Mouse (Mus musculus) neural tube, embryonic 14.5 days (tissue): ENCODE results near the gene Amfr. TPM values are rescaled to one million over a fixed set of nuclear protein-coding genes. Genes with fewer than 3 reads are reported as not detected.

Experiments
- ATAC-seq: fragments of 200-750 bp; cut with Nextera tagmentation; 2 replicates; pipeline ENCODE4 v1.8.0; 2017; ENCODE audit warnings: low read depth, mild to moderate bottlenecking, moderate TSS enrichment, moderate library complexity
- H3K27ac ChIP-seq: fragments of 300-500 bp; sonication (generic); 2 replicates; pipeline ENCODE4 v1.5.1; 2014; ENCODE audit warnings: low read depth, mild to moderate bottlenecking, control low read depth, low read length, moderate library complexity, mixed read lengths
- H3K27me3 ChIP-seq: fragments of 300-500 bp; sonication (generic); 2 replicates; pipeline ENCODE4 v1.6.1; 2014; ENCODE audit warnings: low read length; ENCODE audit not compliant: control insufficient read depth, insufficient read depth
- H3K36me3 ChIP-seq: fragments of 300-500 bp; sonication (generic); 2 replicates; pipeline ENCODE4 v1.6.1; 2014; ENCODE audit warnings: low read length, mixed read lengths; ENCODE audit not compliant: control insufficient read depth, insufficient read depth
- H3K4me1 ChIP-seq: fragments of 300-500 bp; sonication (generic); 2 replicates; pipeline ENCODE4 v1.6.1; 2014; ENCODE audit warnings: low read length; ENCODE audit not compliant: control insufficient read depth, insufficient read depth
- H3K4me2 ChIP-seq: fragments of 300-500 bp; sonication (generic); 2 replicates; pipeline ENCODE4 v1.6.1; 2014; ENCODE audit warnings: mild to moderate bottlenecking, low read depth, low read length, control low read depth
- H3K4me3 ChIP-seq: fragments of 300-500 bp; sonication (generic); 2 replicates; pipeline ENCODE4 v1.5.1; 2014; ENCODE audit warnings: low read depth, low read length, control low read depth, mixed read lengths
- H3K9ac ChIP-seq: fragments of 300-500 bp; sonication (generic); replicated peaks from 2 replicates; pipeline ENCODE4 v1.6.1; 2014; ENCODE audit warnings: low read depth, mild to moderate bottlenecking, control low read depth, low read length, mixed read lengths
- H3K9me3 ChIP-seq: fragments of 300-500 bp; sonication (generic); 2 replicates; pipeline ENCODE4 v1.6.1; 2016; ENCODE audit warnings: low read length; ENCODE audit not compliant: control insufficient read depth
- WGBS: fragments of 180-500 bp; shearing (Covaris S2); extraction: QIAGEN DNeasy Blood & Tissue Kit; methylation state at CpG from one replicate; pipeline ENCODE4 v1.1.7; 2014; 5-methylcytosine and 5-hydroxymethylcytosine counted together
- polyA plus RNA-seq: library from polyadenylated mRNA; unstranded; fragments of >200 nt; fragmentation: Nextera tagmentation; extraction: Ambion mirVana; gene quantifications from 2 replicates; pipeline ENCODE4 v1.2.1, GENCODE M21; 2014

The Amfr gene
- polyA plus RNA-seq, 1 experiment from 2014 or later, result 76.7 TPM

DNA sequence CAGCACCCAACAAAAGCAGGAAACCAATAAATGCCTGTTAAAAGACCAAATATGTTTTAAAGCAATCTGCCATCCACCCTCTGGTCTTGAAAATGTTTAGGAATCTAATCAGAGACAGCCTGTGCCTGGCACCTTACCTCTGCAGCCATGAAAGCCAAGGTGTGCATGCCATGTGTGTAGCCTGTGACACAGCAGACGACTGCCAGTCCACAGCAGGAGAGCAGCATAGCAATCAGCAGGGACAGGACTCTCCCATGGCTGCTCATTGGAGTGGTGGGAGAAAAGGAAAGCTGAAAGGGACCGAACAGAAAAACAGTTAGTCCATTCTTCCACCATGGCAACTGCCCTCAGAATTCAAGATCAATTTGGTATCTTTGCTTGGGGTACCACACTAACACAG is 13.7 kb downstream of the Amfr start:
- H3K9me3 ChIP-seq, result no peaks in the 10 kb centered on the region
- H3K36me3 ChIP-seq, result peaks cover 27% of the 10 kb centered on the region
- no peak overlapping the region for H3K4me3 ChIP-seq
- no peaks in the 10 kb centered on the region for H3K27me3 ChIP-seq
- ATAC-seq, result no peak
- H3K9ac ChIP-seq, result no peak overlapping the region
- WGBS, result 92% methylated on average over 2 of the region's 2 CpGs
- no peak overlapping the region for H3K27ac ChIP-seq
- H3K4me2 ChIP-seq, result no peak overlapping the region
- H3K4me1 ChIP-seq, result no peaks in the 10 kb centered on the region

DNA sequence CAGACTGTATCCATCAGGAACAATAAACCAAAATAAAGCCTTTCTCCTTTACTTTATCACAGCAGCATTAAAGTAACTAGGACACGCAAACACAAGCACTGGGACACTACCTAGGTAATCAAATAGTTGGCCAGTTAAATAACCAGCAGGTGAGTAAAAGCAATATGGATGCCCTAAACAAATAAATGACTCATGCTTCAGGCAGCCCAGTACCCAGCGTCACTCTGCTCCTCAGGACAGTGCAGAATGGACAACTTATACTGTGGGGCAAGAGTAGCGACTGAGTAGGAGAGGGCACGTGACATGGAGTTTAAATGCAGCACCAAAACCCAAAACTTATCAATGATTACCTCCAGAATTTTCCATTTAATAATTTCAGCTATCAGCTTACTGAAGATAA is 22.9 kb downstream of the Amfr start:
- Histone ChIP-seq H3K27ac (no peak overlapping the region), H3K4me3 (no peak overlapping the region), H3K9ac (no peak overlapping the region), H3K27me3 (no peaks in the 10 kb centered on the region), H3K4me1 (no peaks in the 10 kb centered on the region), H3K36me3 (peaks cover 18% of the 10 kb centered on the region), H3K4me2 (no peak overlapping the region), H3K9me3 (no peaks in the 10 kb centered on the region)
- no peak for ATAC-seq
- WGBS, result 98% methylated on average over 4 of the region's 4 CpGs

DNA sequence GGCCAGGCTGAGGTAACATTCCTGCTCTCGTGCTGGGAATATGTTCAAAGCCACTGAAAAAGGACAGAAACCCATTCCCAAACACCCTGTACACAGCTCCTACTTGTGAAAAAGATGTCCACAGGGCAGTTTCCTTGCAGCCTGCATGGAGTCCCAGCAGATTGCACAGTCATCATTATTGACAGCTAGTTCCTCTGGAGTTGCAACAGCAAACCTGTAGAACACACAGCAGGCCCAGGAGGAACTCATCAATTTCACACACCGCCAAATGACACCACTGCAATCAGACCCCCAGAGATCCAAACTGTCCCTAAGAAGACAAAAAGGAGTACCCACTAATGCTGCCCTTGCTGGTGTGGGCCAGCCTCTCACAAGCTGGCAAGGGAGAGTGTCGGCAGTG is 27.9 kb downstream of the Amfr start:
- WGBS, result 91% methylated on average over 3 of the region's 3 CpGs
- H3K36me3 ChIP-seq, result peaks cover 44% of the 10 kb centered on the region

DNA sequence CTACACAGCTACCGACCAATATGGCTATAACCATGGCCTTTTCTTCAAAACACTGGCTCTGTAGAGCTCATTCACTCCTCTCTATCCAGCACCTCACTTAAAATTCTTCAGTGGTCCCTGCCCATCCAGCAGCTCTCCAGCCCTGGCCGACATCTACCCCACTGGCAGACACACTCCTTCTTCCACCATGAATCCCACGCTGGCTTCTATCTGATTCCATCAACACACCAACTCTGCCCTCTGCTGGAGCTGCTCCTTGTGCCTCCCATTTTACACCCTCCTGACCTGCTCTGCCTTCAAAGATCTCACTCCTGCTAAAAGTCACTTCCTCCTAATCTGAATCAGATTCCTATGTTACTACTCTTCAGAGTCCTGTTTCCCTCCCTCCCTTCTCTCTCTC is 28.8 kb downstream of the Amfr start:
- no peak overlapping the region for H3K27ac ChIP-seq
- ATAC-seq, result no peak
- no peak overlapping the region for H3K4me3 ChIP-seq
- no peaks in the 10 kb centered on the region for H3K9me3 ChIP-seq
- H3K27me3 ChIP-seq, result no peaks in the 10 kb centered on the region
- no peaks in the 10 kb centered on the region for H3K4me1 ChIP-seq
- no peak overlapping the region for H3K9ac ChIP-seq
- no peak overlapping the region for H3K4me2 ChIP-seq
- peaks cover 44% of the 10 kb centered on the region for H3K36me3 ChIP-seq
- WGBS, result 77% methylated on average over 3 of the region's 3 CpGs

More for the DNA sequence above, 27.9 kb downstream of the Amfr start:
- Histone ChIP-seq H3K4me1 (no peaks in the 10 kb centered on the region), H3K27ac (no peak overlapping the region), H3K9ac (no peak overlapping the region), H3K4me2 (no peak overlapping the region), H3K27me3 (no peaks in the 10 kb centered on the region), H3K9me3 (no peaks in the 10 kb centered on the region), H3K4me3 (no peak overlapping the region)
- ATAC-seq, result no peak

DNA sequence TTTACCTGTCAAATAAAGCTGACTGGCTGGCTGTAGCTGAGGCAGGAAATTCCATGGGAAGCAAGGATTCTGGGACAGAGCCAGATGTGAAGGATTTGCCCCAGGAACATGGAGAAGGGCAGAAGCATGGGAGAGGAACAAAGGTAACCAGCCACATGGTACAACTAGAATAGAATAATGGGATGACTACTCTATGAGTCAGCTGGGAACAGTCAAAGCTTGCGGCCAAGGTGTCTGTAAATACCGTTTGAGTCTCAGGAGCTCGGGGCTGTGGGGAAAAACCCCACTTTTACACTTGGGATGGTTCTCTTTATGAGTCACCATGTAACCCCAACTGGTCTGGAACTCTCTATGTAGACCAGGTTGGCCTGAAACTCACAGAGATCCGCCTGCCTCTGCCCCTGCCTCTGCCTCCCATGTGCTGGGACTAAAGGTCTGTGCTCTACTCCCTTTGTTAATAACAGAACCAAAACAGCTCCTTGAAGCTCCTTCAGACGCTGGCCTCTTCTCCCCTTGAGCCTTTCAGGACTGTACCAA is 30.9 kb downstream of the Amfr start:
- no peak overlapping the region for H3K9ac ChIP-seq
- no peak overlapping the region for H3K27ac ChIP-seq
- WGBS, result 96% methylated on average over 5 of the region's 5 CpGs
- H3K36me3 ChIP-seq, result peaks cover 38% of the 10 kb centered on the region
- H3K4me2 ChIP-seq, result no peak overlapping the region
- H3K4me3 ChIP-seq, result no peak overlapping the region
- no peak for ATAC-seq
- H3K4me1 ChIP-seq, result no peaks in the 10 kb centered on the region
- no peaks in the 10 kb centered on the region for H3K27me3 ChIP-seq
- no peaks in the 10 kb centered on the region for H3K9me3 ChIP-seq

DNA sequence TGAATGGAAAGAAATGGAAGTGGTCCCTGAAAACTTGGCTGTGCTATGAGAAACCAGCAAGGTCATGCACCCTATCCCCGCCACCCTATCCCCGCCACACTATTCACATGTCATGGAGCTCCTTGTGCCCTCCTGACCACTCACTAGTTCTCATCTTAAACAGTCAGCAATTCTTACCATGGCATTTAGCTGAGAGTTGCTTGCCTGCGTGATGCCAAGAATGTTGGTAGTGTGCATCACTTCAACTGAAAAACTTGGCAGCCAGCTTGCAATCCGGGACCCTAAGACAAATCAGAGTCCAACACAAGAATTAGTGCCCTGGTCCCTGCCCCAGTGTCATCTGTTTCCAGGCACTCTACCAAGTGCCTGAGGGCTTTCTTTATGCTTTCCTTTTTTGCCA is 32.5 kb downstream of the Amfr start:
- Histone ChIP-seq H3K4me2 (no peak overlapping the region), H3K27me3 (no peaks in the 10 kb centered on the region), H3K4me3 (no peak overlapping the region), H3K36me3 (peaks cover 36% of the 10 kb centered on the region), H3K4me1 (no peaks in the 10 kb centered on the region), H3K27ac (no peak overlapping the region), H3K9me3 (no peaks in the 10 kb centered on the region), H3K9ac (no peak overlapping the region)
- WGBS, result 89% methylated on average over 4 of the region's 4 CpGs
- ATAC-seq, result no peak

DNA sequence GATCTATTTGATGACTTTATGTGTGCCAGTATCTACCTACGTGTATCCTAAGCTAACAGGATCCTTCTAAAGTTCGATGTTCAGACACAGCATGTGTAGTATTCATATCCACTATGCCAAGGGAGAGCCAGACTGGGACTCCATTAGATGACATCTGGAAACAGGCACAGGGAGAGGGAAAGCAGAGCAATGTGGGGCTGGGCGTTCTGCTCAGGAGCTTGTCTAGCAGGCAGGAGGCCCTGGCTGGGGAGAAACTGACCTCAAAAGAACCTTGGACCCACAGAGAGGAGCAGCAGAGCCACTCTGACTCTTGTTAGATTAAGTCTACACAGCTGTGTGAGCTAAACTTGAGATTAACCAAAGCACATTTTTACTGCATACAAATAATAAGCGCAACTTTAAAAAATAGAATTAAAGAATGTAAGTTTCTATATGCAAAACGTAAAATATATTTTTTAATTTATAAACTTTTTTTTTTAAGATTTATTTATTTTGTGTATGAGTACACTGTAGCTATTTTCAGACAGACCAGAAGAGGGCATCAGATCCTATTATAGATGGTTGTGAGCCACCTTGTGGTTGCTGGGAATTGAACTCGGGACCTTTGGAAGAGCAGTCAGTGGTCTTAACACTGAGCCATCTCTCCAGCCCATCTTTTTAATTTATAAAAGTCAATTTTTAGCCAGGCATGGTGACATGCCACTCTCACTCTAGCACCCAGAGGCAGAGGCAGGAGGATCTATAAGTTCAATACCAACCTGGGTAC is 36.0 kb downstream of the Amfr start:
- H3K4me2 ChIP-seq, result no peak overlapping the region
- H3K9ac ChIP-seq, result no peak overlapping the region
- H3K4me3 ChIP-seq, result no peak overlapping the region
- no peaks in the 10 kb centered on the region for H3K27me3 ChIP-seq
- peaks cover 48% of the 10 kb centered on the region for H3K36me3 ChIP-seq
- H3K27ac ChIP-seq, result no peak overlapping the region
- H3K4me1 ChIP-seq, result no peaks in the 10 kb centered on the region
- 94% methylated on average over 6 of the region's 6 CpGs for WGBS
- no peaks in the 10 kb centered on the region for H3K9me3 ChIP-seq
- no peak for ATAC-seq

DNA sequence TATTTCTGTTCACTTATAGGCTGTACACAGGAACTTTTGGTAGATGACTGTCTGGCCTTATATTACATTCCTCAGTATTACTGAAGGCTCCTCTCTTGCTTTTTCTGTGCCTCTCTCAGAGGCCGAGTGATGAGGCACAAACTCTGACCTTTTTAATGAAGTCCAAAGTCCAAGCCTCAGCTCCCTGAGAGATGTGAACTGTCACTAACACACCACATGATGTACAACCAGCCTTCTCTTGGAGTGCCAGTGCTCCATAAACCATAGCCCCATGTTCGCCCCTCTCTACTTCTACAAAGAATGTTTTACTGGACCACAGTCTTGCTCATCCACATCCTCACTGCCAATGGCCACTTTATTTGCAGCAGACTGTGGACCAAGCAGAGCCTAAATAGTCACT is 37.3 kb downstream of the Amfr start:
- Histone ChIP-seq H3K4me1 (no peaks in the 10 kb centered on the region), H3K36me3 (peaks cover 46% of the 10 kb centered on the region), H3K9me3 (no peaks in the 10 kb centered on the region), H3K4me3 (no peak overlapping the region), H3K27me3 (no peaks in the 10 kb centered on the region), H3K9ac (no peak overlapping the region), H3K27ac (no peak overlapping the region), H3K4me2 (no peak overlapping the region)
- 87% methylated on average over 2 of the region's 2 CpGs for WGBS
- ATAC-seq, result no peak

DNA sequence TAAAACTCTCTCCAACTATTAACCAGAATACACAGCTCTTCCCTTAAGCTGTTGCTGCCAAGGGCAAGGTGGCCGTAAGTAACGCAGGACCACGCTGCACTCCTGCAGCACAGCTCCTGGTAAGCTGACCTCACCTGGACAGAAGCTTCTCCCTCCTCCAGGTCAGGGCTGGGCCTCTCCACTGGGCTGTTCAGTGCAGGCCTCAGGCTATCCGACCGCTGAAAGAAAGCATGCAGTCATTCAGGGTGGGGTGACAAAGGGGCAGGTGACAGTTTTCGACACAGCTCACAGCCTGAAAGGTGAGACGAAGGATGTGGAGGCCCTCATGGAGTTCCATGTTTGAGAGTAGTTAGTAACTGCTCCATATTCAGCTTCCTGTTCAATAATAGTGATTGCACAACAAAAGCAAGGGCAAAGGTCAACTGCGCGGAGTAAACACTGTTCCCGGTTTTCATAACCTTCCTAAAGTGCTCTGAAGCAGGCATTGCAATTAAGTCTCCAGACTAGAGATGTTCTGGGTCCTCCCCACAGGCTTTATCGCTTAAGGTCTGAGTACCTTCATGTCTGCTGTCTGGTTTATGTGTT is 37.9 kb downstream of the Amfr start:
- no peak for ATAC-seq
- H3K9ac ChIP-seq, result no peak overlapping the region
- H3K9me3 ChIP-seq, result no peaks in the 10 kb centered on the region
- 94% methylated on average over 11 of the region's 11 CpGs for WGBS
- H3K4me1 ChIP-seq, result no peaks in the 10 kb centered on the region
- H3K27ac ChIP-seq, result no peak overlapping the region
- no peaks in the 10 kb centered on the region for H3K27me3 ChIP-seq
- peaks cover 39% of the 10 kb centered on the region for H3K36me3 ChIP-seq
- H3K4me2 ChIP-seq, result no peak overlapping the region
- H3K4me3 ChIP-seq, result no peak overlapping the region
